Mouse (Mus musculus): ENCODE data around the gene Actl11. TPM values are rescaled to one million over a fixed set of nuclear protein-coding genes. Genes with fewer than 3 reads are reported as not detected.

The Actl11 gene
- not detected in 2 replicates for polyA plus RNA-seq (2015; fragmentation: Nextera tagmentation; extraction: Ambion mirVana)

DNA sequence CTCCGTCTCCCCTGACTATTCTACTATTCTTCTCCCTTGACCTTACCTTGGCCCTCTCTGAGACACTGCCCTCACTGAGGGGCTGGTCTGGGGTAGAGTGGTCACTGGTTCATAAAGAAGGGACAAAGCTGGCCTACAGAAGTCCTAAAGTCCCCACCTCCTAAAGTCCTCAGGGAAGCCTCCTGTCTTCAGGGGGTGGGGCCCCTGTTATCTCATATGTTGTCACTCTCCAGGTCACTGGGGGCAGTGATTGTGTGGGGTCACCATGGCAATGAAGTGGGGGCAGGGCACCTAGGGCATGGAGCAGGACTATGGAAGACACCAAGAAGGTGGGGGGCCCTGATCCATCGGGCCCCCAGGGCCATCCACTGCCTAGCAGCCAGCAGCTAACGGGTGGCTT is at the start of gene Actl11:
TSS of gene Actl11 (plus strand) at position 301 of the 400 bp plus-strand sequence.
- no peak within 1 kb of the TSS for H3K27ac ChIP-seq (ENCODE audit: low read length)

DNA sequence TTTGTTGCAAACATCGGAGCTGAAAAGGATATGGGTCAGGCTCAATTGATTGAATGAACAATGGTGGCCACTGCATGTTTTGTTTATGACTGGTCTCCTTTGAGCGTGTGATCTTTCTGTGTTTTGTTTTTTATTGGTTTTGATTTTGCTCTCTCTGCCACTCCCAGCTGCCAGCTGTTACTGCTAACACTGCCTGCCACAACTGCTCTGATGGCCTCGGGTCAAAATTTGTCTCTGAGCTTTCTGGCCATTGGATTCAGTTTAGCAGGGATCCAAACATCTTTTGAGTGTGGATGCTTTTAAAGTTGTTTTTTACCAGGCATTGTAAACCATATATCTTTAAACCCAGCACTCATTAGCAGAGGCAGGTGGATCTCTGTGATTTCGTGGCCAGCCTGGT is 47.9 kb upstream of the Actl11 start:
- Histone ChIP-seq H3K4me3 (ENCODE audit: low read depth, low read length) (no peak overlapping the region), H3K27me3 (ENCODE audit: control insufficient read depth, insufficient read depth, low read depth, low read length) (peaks cover 4% of the 10 kb centered on the region; the same call in 1 of the 2 replicates), H3K27ac (ENCODE audit: low read length) (no peak overlapping the region), H3K4me2 (ENCODE audit: low read length) (no peak overlapping the region), H3K4me1 (ENCODE audit: control insufficient read depth, insufficient read depth, low read length) (no peaks in the 10 kb centered on the region), H3K9ac (ENCODE audit: low read depth, low read length) (no peak overlapping the region), H3K36me3 (ENCODE audit: control insufficient read depth, insufficient read depth, low read length) (no peaks in the 10 kb centered on the region), H3K9me3 (replicated peaks; ENCODE audit: control insufficient read depth, low read length, poor library complexity, severe bottlenecking) (no peaks in the 10 kb centered on the region)
- 74% methylated on average over 4 of the region's 4 CpGs for WGBS
- ATAC-seq, result no peak

More for the DNA sequence above, at the start of gene Actl11:
- Histone ChIP-seq H3K9me3 (replicated peaks; ENCODE audit: control insufficient read depth, low read length, poor library complexity, severe bottlenecking) (no peaks in the 10 kb centered on the region), H3K27me3 (ENCODE audit: control insufficient read depth, insufficient read depth, low read depth, low read length) (no peaks in the 10 kb centered on the region), H3K9ac (ENCODE audit: low read depth, low read length) (no peak within 1 kb of the TSS), H3K36me3 (ENCODE audit: control insufficient read depth, insufficient read depth, low read length) (no peaks in the 10 kb centered on the region), H3K4me1 (ENCODE audit: control insufficient read depth, insufficient read depth, low read length) (peaks cover 18% of the 10 kb centered on the region), H3K4me2 (ENCODE audit: low read length) (no peak within 1 kb of the TSS), H3K4me3 (ENCODE audit: low read depth, low read length) (no peak within 1 kb of the TSS)
- ATAC-seq, result no peak
- WGBS, result 72% methylated on average over 3 of the region's 3 CpGs

DNA sequence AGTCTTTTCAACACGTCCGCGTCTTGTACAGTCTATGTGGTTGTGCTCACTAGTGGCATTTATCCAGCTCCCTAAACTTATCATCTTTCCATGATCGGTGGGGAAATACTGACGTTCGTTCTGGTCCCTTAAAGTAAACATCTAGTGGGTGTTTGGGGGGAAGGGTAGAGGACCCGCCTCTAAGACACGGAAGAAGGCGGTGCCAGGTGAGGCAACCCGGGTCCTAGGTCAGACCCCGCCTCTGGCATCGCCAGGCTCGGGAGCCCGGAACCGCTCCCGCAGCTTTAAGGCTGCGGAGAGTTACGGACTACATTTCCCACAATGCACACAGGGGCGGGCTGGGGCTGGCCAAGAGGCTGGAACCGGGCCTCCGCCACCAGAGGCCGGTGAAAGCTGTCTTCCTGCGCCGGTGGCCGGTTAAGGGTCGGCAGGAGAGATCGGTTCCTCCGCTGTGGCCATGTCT is 40.4 kb upstream of the Actl11 start, which contains the start of gene Mon1a:
TSS of gene Mon1a (plus strand) at position 348 of the 463 bp plus-strand sequence.
- Histone ChIP-seq H3K4me2 (ENCODE audit: low read length) (peak within 1 kb of the TSS; percentile 78), H3K9me3 (replicated peaks; ENCODE audit: control insufficient read depth, low read length, poor library complexity, severe bottlenecking) (no peaks in the 10 kb centered on the region), H3K27ac (ENCODE audit: low read length) (peak within 1 kb of the TSS; percentile 69), H3K4me3 (ENCODE audit: low read depth, low read length) (peak within 1 kb of the TSS; percentile 59), H3K27me3 (ENCODE audit: control insufficient read depth, insufficient read depth, low read depth, low read length) (peaks cover 7% of the 10 kb centered on the region), H3K9ac (ENCODE audit: low read depth, low read length) (peak within 1 kb of the TSS; percentile 71), H3K36me3 (ENCODE audit: control insufficient read depth, insufficient read depth, low read length) (no peaks in the 10 kb centered on the region), H3K4me1 (ENCODE audit: control insufficient read depth, insufficient read depth, low read length) (peaks cover 17% of the 10 kb centered on the region)
- ATAC-seq, result peak; percentile 96
- WGBS, result under 1% methylated on average over 28 of the region's 28 CpGs

DNA sequence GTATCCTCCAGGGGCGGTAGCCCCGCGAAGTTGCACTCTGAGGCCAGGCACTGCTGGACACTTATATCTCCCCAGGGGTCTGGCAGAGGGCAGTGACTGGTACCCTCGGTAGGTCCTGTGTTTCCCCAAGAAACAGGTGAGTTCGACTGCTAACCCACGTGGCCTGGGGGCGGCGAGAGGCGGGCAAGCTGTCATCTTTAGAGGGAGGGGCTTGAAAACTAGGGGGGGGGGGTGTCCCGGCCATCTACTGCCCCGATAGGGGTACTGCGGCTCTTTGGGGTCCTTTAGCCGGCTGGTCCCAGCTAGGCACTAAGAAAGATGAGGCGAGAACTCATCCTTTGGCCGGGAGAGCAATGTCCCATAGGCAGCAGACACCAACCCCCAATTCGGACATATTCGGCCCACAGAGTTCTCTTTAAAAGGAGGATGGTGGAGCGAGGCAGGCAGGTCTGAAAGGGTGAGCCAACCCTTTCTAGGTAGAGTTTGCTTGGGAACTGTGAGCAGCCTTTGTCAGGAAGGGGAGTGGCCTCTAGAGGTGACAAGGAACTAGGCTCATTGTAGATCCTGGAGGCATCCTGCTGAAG is 39.9 kb upstream of the Actl11 start:
- Histone ChIP-seq H3K4me3 (ENCODE audit: low read depth, low read length) (peak overlapping the region; percentile 59), H3K4me2 (ENCODE audit: low read length) (peak overlapping the region; percentile 78), H3K9me3 (replicated peaks; ENCODE audit: control insufficient read depth, low read length, poor library complexity, severe bottlenecking) (no peaks in the 10 kb centered on the region), H3K9ac (ENCODE audit: low read depth, low read length) (peak overlapping the region; percentile 71), H3K27me3 (ENCODE audit: control insufficient read depth, insufficient read depth, low read depth, low read length) (peaks cover 7% of the 10 kb centered on the region), H3K27ac (ENCODE audit: low read length) (peak overlapping the region; percentile 69), H3K36me3 (ENCODE audit: control insufficient read depth, insufficient read depth, low read length) (no peaks in the 10 kb centered on the region), H3K4me1 (ENCODE audit: control insufficient read depth, insufficient read depth, low read length) (peaks cover 17% of the 10 kb centered on the region)
- WGBS, result under 1% methylated on average over 18 of the region's 18 CpGs
- ATAC-seq, result peak; percentile 82

DNA sequence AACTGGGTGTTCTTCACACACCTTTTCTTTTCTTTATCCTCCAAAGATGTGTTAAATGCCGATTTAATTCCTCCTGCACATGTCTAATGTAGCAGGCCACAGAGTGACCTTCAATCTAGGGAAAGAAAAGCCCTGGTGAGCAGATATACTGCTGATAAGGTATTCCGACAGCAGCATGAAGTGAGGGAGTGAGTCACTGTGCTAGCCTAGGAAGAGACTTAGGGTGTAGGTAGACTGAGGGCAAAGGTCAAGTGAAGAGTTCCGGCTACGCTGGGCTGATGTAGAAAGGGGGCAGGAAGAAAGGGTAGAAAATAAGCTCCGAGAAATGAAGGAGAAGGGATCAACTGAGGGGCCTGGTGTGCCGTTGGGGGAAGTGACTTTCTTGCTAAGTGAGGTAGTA is 38.0 kb upstream of the Actl11 start:
- 81% methylated on average over 6 of the region's 6 CpGs for WGBS
- H3K27ac ChIP-seq (ENCODE audit: low read length), result no peak overlapping the region
- H3K27me3 ChIP-seq (ENCODE audit: control insufficient read depth, insufficient read depth, low read depth, low read length), result peaks cover 5% of the 10 kb centered on the region
- no peak overlapping the region for H3K4me3 ChIP-seq (ENCODE audit: low read depth, low read length)
- ATAC-seq, result no peak
- no peak overlapping the region for H3K4me2 ChIP-seq (ENCODE audit: low read length)
- no peaks in the 10 kb centered on the region for H3K36me3 ChIP-seq (ENCODE audit: control insufficient read depth, insufficient read depth, low read length)
- no peaks in the 10 kb centered on the region for H3K9me3 ChIP-seq (replicated peaks; ENCODE audit: control insufficient read depth, low read length, poor library complexity, severe bottlenecking)
- no peak overlapping the region for H3K9ac ChIP-seq (ENCODE audit: low read depth, low read length)
- H3K4me1 ChIP-seq (ENCODE audit: control insufficient read depth, insufficient read depth, low read length), result peaks cover 17% of the 10 kb centered on the region

DNA sequence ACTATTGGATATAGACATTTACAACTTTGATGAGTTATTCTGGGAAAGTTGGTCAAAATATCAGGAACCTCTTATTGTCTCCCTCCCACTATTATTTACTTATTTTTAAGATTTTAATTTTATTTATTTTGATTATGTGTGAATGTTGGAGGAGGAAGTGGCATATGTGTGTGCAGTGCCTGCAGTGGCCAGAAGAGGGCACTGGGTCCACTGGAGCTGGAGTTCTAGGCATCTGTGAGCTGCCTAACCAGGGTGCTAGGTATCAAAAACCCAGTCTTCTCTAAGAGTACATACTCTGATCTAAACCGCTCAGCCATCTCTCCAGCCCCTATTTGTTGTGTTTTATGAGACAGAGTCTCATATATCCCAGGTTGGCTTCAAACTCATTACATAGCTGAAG is 37.2 kb upstream of the Actl11 start:
- Histone ChIP-seq H3K27ac (ENCODE audit: low read length) (no peak overlapping the region), H3K27me3 (ENCODE audit: control insufficient read depth, insufficient read depth, low read depth, low read length) (peaks cover 5% of the 10 kb centered on the region), H3K4me3 (ENCODE audit: low read depth, low read length) (no peak overlapping the region), H3K9ac (ENCODE audit: low read depth, low read length) (no peak overlapping the region), H3K36me3 (ENCODE audit: control insufficient read depth, insufficient read depth, low read length) (no peaks in the 10 kb centered on the region), H3K4me1 (ENCODE audit: control insufficient read depth, insufficient read depth, low read length) (peaks cover 17% of the 10 kb centered on the region), H3K9me3 (replicated peaks; ENCODE audit: control insufficient read depth, low read length, poor library complexity, severe bottlenecking) (no peaks in the 10 kb centered on the region), H3K4me2 (ENCODE audit: low read length) (no peak overlapping the region)
- WGBS, result 96% methylated on average over 1 of the region's 1 CpGs
- no peak for ATAC-seq

DNA sequence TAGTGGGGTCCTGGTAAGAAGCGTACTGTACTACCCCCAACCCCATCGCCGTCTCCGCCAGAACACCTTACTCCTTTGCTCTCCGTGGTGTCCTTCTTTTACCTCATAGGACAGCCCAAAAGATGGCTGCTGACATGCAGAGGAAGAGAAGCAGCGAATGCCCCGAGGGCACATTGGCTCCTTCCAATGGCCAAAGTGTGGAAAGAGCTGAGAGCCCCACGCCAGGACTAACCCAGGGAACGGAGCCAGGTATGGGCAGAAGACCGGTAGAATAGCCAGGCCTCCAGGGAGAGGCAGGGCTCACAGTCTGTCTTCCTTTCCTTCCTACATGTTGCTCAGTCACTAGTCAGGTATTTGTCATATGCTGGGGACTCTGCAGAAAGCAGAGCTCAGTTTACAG is 29.7 kb upstream of the Actl11 start:
- WGBS, result 85% methylated on average over 10 of the region's 10 CpGs
- Histone ChIP-seq H3K4me1 (ENCODE audit: control insufficient read depth, insufficient read depth, low read length) (0 out of 2 replicates have a peak, but pooled peaks cover 3% of the 10 kb centered on the region), H3K9me3 (replicated peaks; ENCODE audit: control insufficient read depth, low read length, poor library complexity, severe bottlenecking) (no peaks in the 10 kb centered on the region), H3K4me3 (ENCODE audit: low read depth, low read length) (no peak overlapping the region), H3K27ac (ENCODE audit: low read length) (no peak overlapping the region), H3K27me3 (ENCODE audit: control insufficient read depth, insufficient read depth, low read depth, low read length) (peaks cover 7% of the 10 kb centered on the region), H3K9ac (ENCODE audit: low read depth, low read length) (no peak overlapping the region), H3K4me2 (ENCODE audit: low read length) (no peak overlapping the region), H3K36me3 (ENCODE audit: control insufficient read depth, insufficient read depth, low read length) (no peaks in the 10 kb centered on the region; the same call in 1 of the 2 replicates)
- ATAC-seq, result no peak

DNA sequence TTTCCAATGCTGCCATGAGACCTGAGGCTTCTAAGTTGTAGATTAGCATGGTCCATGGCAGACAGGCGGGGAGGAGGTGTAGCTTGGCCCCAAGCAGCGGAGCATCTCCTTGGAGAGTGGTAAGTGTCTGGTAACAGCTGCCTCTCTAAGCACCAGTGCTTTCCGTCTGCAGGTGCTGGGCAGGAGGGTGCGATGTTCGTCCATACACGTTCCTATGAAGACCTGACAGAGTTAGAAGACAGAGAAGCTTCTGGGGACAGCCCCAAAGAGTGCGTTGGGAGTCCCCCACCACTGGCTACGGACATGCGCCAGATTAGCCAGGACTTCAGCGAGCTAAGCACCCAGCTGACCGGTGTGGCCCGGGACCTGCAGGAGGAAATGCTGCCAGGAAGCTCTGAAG is 28.4 kb upstream of the Actl11 start:
- no peak overlapping the region for H3K4me3 ChIP-seq (ENCODE audit: low read depth, low read length)
- no peak overlapping the region for H3K27ac ChIP-seq (ENCODE audit: low read length)
- H3K4me2 ChIP-seq (ENCODE audit: low read length), result no peak overlapping the region
- no peaks in the 10 kb centered on the region for H3K9me3 ChIP-seq (replicated peaks; ENCODE audit: control insufficient read depth, low read length, poor library complexity, severe bottlenecking)
- H3K27me3 ChIP-seq (ENCODE audit: control insufficient read depth, insufficient read depth, low read depth, low read length), result peaks cover 7% of the 10 kb centered on the region
- no peak for ATAC-seq
- H3K4me1 ChIP-seq (ENCODE audit: control insufficient read depth, insufficient read depth, low read length), result 0 out of 2 replicates have a peak, but pooled peaks cover 3% of the 10 kb centered on the region
- H3K9ac ChIP-seq (ENCODE audit: low read depth, low read length), result no peak overlapping the region
- WGBS, result 73% methylated on average over 12 of the region's 12 CpGs
- no peaks in the 10 kb centered on the region; the same call in 1 of the 2 replicates for H3K36me3 ChIP-seq (ENCODE audit: control insufficient read depth, insufficient read depth, low read length)

DNA sequence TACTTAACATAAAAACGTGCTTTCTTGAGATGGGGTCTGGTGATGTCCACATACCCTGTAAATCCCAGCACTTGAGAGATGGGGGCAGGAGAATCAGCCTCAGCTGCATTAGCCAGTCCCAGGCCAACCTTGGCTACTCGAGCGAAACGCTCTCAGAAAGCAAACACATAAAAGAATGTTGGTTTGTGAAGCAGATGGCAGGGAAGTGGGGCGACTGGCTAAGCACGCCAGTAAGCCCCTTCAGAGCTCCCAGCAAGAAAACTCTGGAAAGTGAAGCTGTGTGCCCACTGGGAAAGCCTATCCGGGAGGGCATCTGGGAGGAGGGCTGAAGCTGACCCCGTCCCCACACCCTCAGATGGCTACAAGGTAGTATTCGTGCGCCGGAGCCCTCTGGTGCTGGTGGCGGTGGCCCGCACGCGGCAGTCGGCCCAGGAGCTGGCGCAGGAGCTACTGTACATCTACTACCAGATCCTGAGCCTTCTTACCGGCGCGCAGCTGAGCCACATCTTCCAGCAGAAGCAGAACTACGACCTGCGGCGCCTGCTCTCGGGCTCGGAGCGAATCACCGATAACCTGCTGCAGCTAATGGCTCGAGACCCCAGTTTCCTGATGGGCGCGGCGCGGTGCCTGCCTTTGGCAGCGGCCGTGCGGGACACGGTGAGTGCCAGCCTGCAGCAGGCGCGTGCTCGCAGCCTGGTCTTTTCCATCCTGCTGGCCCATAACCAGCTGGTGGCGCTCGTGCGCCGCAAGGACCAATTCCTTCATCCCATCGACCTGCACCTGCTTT is 27.2 kb upstream of the Actl11 start:
- Histone ChIP-seq H3K4me1 (ENCODE audit: control insufficient read depth, insufficient read depth, low read length) (0 out of 2 replicates have a peak, but pooled peaks cover 6% of the 10 kb centered on the region), H3K9me3 (replicated peaks; ENCODE audit: control insufficient read depth, low read length, poor library complexity, severe bottlenecking) (no peaks in the 10 kb centered on the region), H3K4me3 (ENCODE audit: low read depth, low read length) (peak overlapping the region; percentile 36), H3K9ac (ENCODE audit: low read depth, low read length) (peak overlapping the region; percentile 64), H3K4me2 (ENCODE audit: low read length) (peak overlapping the region; percentile 62), H3K36me3 (ENCODE audit: control insufficient read depth, insufficient read depth, low read length) (no peaks in the 10 kb centered on the region; the same call in 1 of the 2 replicates), H3K27ac (ENCODE audit: low read length) (no peak overlapping the region), H3K27me3 (ENCODE audit: control insufficient read depth, insufficient read depth, low read depth, low read length) (peaks cover 7% of the 10 kb centered on the region)
- 3% methylated on average over 44 of the region's 44 CpGs for WGBS
- ATAC-seq, result peak; percentile 59; the same call in 1 of the 2 replicates

Data from midbrain, embryonic 16.5 days (tissue).